Mouse (Mus musculus): ENCODE measurements around the gene Rcbtb1. TPM values are rescaled to one million over a fixed set of nuclear protein-coding genes. Genes with fewer than 3 reads are reported as not detected.

The Rcbtb1 gene
- 25.6 TPM in 2 replicates for polyA plus RNA-seq (2015; fragmentation: Nextera tagmentation; extraction: Ambion mirVana)

DNA sequence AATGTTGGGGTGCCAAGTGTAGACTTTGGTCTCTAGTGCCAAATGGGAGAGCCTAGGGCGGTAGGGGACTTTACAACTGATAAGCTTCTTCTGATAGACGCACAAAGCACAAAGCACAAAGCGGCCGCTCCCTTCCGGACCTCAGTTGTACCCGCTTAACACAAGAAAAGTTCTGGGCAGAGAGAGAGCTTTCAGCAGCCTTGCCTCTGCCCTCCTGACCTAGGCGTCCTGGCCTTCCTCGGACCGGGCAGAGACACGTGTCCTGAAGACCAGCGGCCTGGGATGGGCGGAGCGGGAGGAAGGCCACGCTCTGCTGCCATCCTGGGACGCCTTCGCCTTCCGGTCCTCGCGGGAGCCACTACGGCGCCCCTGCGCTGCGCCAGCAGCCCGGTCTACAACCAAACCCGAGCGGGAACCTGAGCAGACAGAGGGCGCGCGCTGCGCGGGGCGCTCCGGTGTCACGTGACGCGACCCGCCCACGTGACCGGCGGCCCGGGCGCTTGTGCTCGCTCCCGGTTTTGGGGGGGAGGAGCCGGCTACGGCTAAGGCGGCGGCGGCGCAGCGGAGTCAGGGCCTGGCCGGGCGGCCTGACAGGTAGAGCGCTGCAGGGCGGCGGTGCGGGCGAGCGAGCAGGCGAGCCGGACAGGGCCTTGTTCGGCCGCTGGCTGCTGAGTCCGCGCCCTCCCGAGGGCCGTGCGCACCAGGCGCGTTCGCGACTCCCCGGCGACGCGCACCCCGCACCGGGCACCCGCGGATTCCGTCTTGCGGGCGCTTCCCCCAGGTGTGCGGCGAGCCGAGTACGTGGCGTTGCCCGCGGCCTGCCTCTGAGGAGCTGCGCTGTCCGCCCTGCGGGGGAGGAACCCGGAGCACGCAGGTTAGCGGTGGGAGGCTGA, at the start of gene Rcbtb1:
Rcbtb1 (plus strand) TSS at position 499 of the 893 bp plus-strand sequence.

GRCm38 (mm10) chr14:59178649-59179048, 22.4 kb upstream of the Rcbtb1 start, which contains the start of gene Gm5142:
Gene Gm5142 (minus strand): TSS chr14:59178749.

GRCm38 (mm10) chr14:59260056-59260455, 59.0 kb downstream of the Rcbtb1 start, which contains the start of gene Gm6904:
Gene Gm6904 (minus strand): TSS chr14:59260216.

Other genes starting within 250 kb of the Rcbtb1 start
- not detected in 2 replicates for gene 1700129C05Rik, start 58.3 kb upstream of the Rcbtb1 start, polyA plus RNA-seq (2015; fragmentation: Nextera tagmentation; extraction: Ambion mirVana)
- gene Gm5142, start 22.5 kb upstream of the Rcbtb1 start, polyA plus RNA-seq (2015; fragmentation: Nextera tagmentation; extraction: Ambion mirVana) = not detected in 2 replicates
- not detected in 2 replicates for gene Gm6904, start 59.0 kb downstream of the Rcbtb1 start, polyA plus RNA-seq (2015; fragmentation: Nextera tagmentation; extraction: Ambion mirVana)
- gene Phf11a, start 96.3 kb downstream of the Rcbtb1 start, polyA plus RNA-seq (2015; fragmentation: Nextera tagmentation; extraction: Ambion mirVana) = 0.29 TPM in 1 of 2 replicates, not detected in the other
- 0.93 and 1.1 TPM in 2 replicates for gene Phf11b, start 140.1 kb downstream of the Rcbtb1 start, polyA plus RNA-seq (2015; fragmentation: Nextera tagmentation; extraction: Ambion mirVana)
- 0.64 and 0.76 TPM in 2 replicates for gene Phf11d, start 164.3 kb downstream of the Rcbtb1 start, polyA plus RNA-seq (2015; fragmentation: Nextera tagmentation; extraction: Ambion mirVana)
- gene Phf11c, start 194.2 kb downstream of the Rcbtb1 start, polyA plus RNA-seq (2015; fragmentation: Nextera tagmentation; extraction: Ambion mirVana) = 0.14 TPM in 1 of 2 replicates, not detected in the other
- 3.5 and 4.7 TPM in 2 replicates for gene Setdb2, start 239.7 kb downstream of the Rcbtb1 start, polyA plus RNA-seq (2015; fragmentation: Nextera tagmentation; extraction: Ambion mirVana)
- gene Cab39l, start 239.8 kb downstream of the Rcbtb1 start, polyA plus RNA-seq (2015; fragmentation: Nextera tagmentation; extraction: Ambion mirVana) = 19.4 and 22.9 TPM in 2 replicates